Mouse (Mus musculus) kidney, adult 8-10 months (tissue): ENCODE measurements at regions not wholly inside any gene's neighbourhood (a gene's known extent, or its start where the extent isn't known, plus 50 kb on each side); places are given as distances from the start of the nearest gene placed in this dataset.

Experiments used
- DNase-seq, 2 experiments: peaks; one replicate each; pipeline ENCODE4 v3.0.0; 2022

GRCm38 (mm10) chr4:84050243-84050642 is 524.9 kb downstream of the Ccdc171 start:
- no peak for DNase-seq

GRCm38 (mm10) chr4:84056863-84057502 is 531.6 kb downstream of the Ccdc171 start:
- no peak for DNase-seq

GRCm38 (mm10) chr4:84060187-84060586 is 534.8 kb downstream of the Ccdc171 start:
- DNase-seq: no peak

GRCm38 (mm10) chr4:84063755-84064154 is 538.4 kb downstream of the Ccdc171 start:
- no peak for DNase-seq

- peak; percentile 38 to 73 for DNase-seq
These were observed 539.5 kb downstream of the Ccdc171 start for GRCm38 (mm10) chr4:84064614-84065456.

GRCm38 (mm10) chr4:84065457-84066124 is 540.2 kb downstream of the Ccdc171 start:
- DNase-seq: no peak

GRCm38 (mm10) chr4:84067931-84068575 is 542.7 kb downstream of the Ccdc171 start:
- peak; percentile 33 for DNase-seq

GRCm38 (mm10) chr4:84068947-84069663 is 543.8 kb downstream of the Ccdc171 start:
- no peak for DNase-seq

GRCm38 (mm10) chr4:84069681-84070080 is 544.3 kb downstream of the Ccdc171 start:
- DNase-seq: peak; percentile 8 to 9

- no peak for DNase-seq
These were observed 544.7 kb downstream of the Ccdc171 start for GRCm38 (mm10) chr4:84070089-84070488.

- no peak for DNase-seq
These were observed 546.8 kb downstream of the Ccdc171 start for GRCm38 (mm10) chr4:84072096-84072495.

- DNase-seq: peak in 1 of 2 experiments; percentile 19
These were observed 551.2 kb downstream of the Ccdc171 start for GRCm38 (mm10) chr4:84076526-84076925.

- no peak for DNase-seq
These were observed 554.2 kb downstream of the Ccdc171 start for GRCm38 (mm10) chr4:84079516-84079915.

GRCm38 (mm10) chr4:84081518-84081917 is 556.2 kb downstream of the Ccdc171 start:
- DNase-seq: no peak

- DNase-seq: peak in 1 of 2 experiments; percentile 20
These were observed 562.8 kb downstream of the Ccdc171 start for GRCm38 (mm10) chr4:84088166-84088565.

- DNase-seq: no peak
These were observed 567.2 kb downstream of the Ccdc171 start for GRCm38 (mm10) chr4:84092509-84092908.

- DNase-seq: no peak
These were observed 569.9 kb downstream of the Ccdc171 start for GRCm38 (mm10) chr4:84095237-84095636.

- no peak for DNase-seq
These were observed 570.7 kb downstream of the Ccdc171 start for GRCm38 (mm10) chr4:84096081-84096480.

- no peak for DNase-seq
These were observed 573.7 kb downstream of the Ccdc171 start for GRCm38 (mm10) chr4:84099071-84099470.

GRCm38 (mm10) chr4:84101923-84102322 is 573.2 kb downstream of the Bnc2 start:
- DNase-seq: no peak

- DNase-seq: no peak
These were observed 572.3 kb downstream of the Bnc2 start for GRCm38 (mm10) chr4:84102736-84103135.

- peak; percentile 44 to 71 for DNase-seq
These were observed 566.5 kb downstream of the Bnc2 start for GRCm38 (mm10) chr4:84108592-84108991.
